Mouse (Mus musculus) stomach, embryonic 16.5 days (tissue): Measurements from ENCODE around the gene Ubqln3. TPM values are rescaled to one million over a fixed set of nuclear protein-coding genes. Genes with fewer than 3 reads are reported as not detected.

Experiments used
- ATAC-seq: fragments of 200-750 bp; cut with Nextera tagmentation; 2 replicates; pipeline ENCODE4 v1.8.0; 2017; ENCODE audit warnings: moderate number of reproducible peaks, moderate TSS enrichment; ENCODE audit not compliant: insufficient read depth, low FRiP score
- H3K27ac ChIP-seq: fragments of 300-500 bp; sonication (generic); 2 replicates; pipeline ENCODE4 v1.5.1; 2014; ENCODE audit warnings: low read length
- H3K27me3 ChIP-seq: fragments of 300-500 bp; sonication (generic); 2 replicates; pipeline ENCODE4 v1.6.1; 2014; ENCODE audit warnings: low read length, control low read depth, mixed read lengths; ENCODE audit not compliant: control insufficient read depth, insufficient read depth
- H3K36me3 ChIP-seq: fragments of 300-500 bp; sonication (generic); 2 replicates; pipeline ENCODE4 v1.6.1; 2014; ENCODE audit warnings: low read length; ENCODE audit not compliant: control insufficient read depth, insufficient read depth
- H3K4me1 ChIP-seq: fragments of 300-500 bp; sonication (generic); 2 replicates; pipeline ENCODE4 v1.6.1; 2014; ENCODE audit warnings: low read length, control low read depth, mixed read lengths; ENCODE audit not compliant: control insufficient read depth, insufficient read depth
- H3K4me2 ChIP-seq: fragments of 300-500 bp; sonication (generic); 2 replicates; pipeline ENCODE4 v1.6.1; 2014; ENCODE audit warnings: low read depth, low read length, mixed read lengths
- H3K4me3 ChIP-seq: fragments of 300-500 bp; sonication (generic); replicated peaks from 2 replicates; pipeline ENCODE4 v1.5.1; 2014; ENCODE audit warnings: mild to moderate bottlenecking, low read length
- H3K9ac ChIP-seq: fragments of 300-500 bp; sonication (generic); 2 replicates; pipeline ENCODE4 v1.6.1; 2014; ENCODE audit warnings: low read length
- H3K9me3 ChIP-seq: fragments of 300-500 bp; sonication (generic); replicated peaks from 2 replicates; pipeline ENCODE4 v1.6.1; 2016; ENCODE audit warnings: low read length, control low read depth; ENCODE audit not compliant: control insufficient read depth
- WGBS: fragments of 180-500 bp; shearing (Covaris S2); extraction: QIAGEN DNeasy Blood & Tissue Kit; methylation state at CpG from one replicate; pipeline ENCODE4 v1.1.7; 2014; 5-methylcytosine and 5-hydroxymethylcytosine counted together
- polyA plus RNA-seq: library from polyadenylated mRNA; unstranded; fragments of >200 nt; fragmentation: Nextera tagmentation; extraction: Ambion mirVana; gene quantifications from 2 replicates; pipeline ENCODE4 v1.2.1, GENCODE M21; 2015

The Ubqln3 gene
- polyA plus RNA-seq, result not detected in 2 replicates

GRCm38 (mm10) chr7:104143179-104143578 is at the start of gene Ubqln3:
TSS of gene Ubqln3 (minus strand) at chr7:104143279.
- WGBS, result 64% methylated on average over 3 of the region's 3 CpGs
- no peak within 1 kb of the TSS for H3K9ac ChIP-seq
- no peak within 1 kb of the TSS for H3K4me3 ChIP-seq
- no peaks in the 10 kb centered on the region for H3K27me3 ChIP-seq
- H3K4me1 ChIP-seq, result no peaks in the 10 kb centered on the region
- ATAC-seq, result no peak
- H3K36me3 ChIP-seq, result no peaks in the 10 kb centered on the region
- no peaks in the 10 kb centered on the region for H3K9me3 ChIP-seq
- no peak within 1 kb of the TSS for H3K27ac ChIP-seq
- no peak within 1 kb of the TSS for H3K4me2 ChIP-seq

- Histone ChIP-seq H3K27me3 (no peaks in the 10 kb centered on the region), H3K27ac (no peak overlapping the region), H3K4me2 (no peak overlapping the region), H3K9ac (no peak overlapping the region), H3K4me1 (no peaks in the 10 kb centered on the region), H3K4me3 (no peak overlapping the region), H3K36me3 (no peaks in the 10 kb centered on the region), H3K9me3 (no peaks in the 10 kb centered on the region)
- ATAC-seq, result no peak
- WGBS, result 54% methylated on average over 9 of the region's 9 CpGs
These were observed 48.2 kb upstream of the Ubqln3 start for GRCm38 (mm10) chr7:104191275-104191674.

- Histone ChIP-seq H3K4me1 (no peaks in the 10 kb centered on the region), H3K4me3 (no peak within 1 kb of the TSS), H3K27ac (no peak within 1 kb of the TSS), H3K27me3 (no peaks in the 10 kb centered on the region), H3K36me3 (no peaks in the 10 kb centered on the region), H3K9ac (no peak within 1 kb of the TSS), H3K4me2 (no peak within 1 kb of the TSS), H3K9me3 (no peaks in the 10 kb centered on the region)
- WGBS, result 92% methylated on average over 2 of the region's 2 CpGs
- no peak for ATAC-seq
These were observed 40.2 kb upstream of the Ubqln3 start, which contains the start of gene Olfr648 for GRCm38 (mm10) chr7:104183292-104183691. TSS of gene Olfr648 (minus strand) at chr7:104183392.

- no peak overlapping the region for H3K4me2 ChIP-seq
- no peak for ATAC-seq
- no peak overlapping the region for H3K27ac ChIP-seq
- H3K9me3 ChIP-seq, result no peaks in the 10 kb centered on the region
- no peak overlapping the region for H3K4me3 ChIP-seq
- WGBS, result 81% methylated on average over 1 of the region's 1 CpGs
- H3K9ac ChIP-seq, result no peak overlapping the region
- H3K36me3 ChIP-seq, result no peaks in the 10 kb centered on the region
- no peaks in the 10 kb centered on the region for H3K27me3 ChIP-seq
- H3K4me1 ChIP-seq, result no peaks in the 10 kb centered on the region
These were observed 36.0 kb upstream of the Ubqln3 start for GRCm38 (mm10) chr7:104179074-104179473.

- Histone ChIP-seq H3K9ac (no peak overlapping the region), H3K27ac (no peak overlapping the region), H3K4me1 (no peaks in the 10 kb centered on the region), H3K9me3 (no peaks in the 10 kb centered on the region), H3K27me3 (no peaks in the 10 kb centered on the region), H3K36me3 (no peaks in the 10 kb centered on the region), H3K4me2 (no peak overlapping the region), H3K4me3 (no peak overlapping the region)
- ATAC-seq, result no peak
- whole genome bisulfite sequencing, result 71% methylated on average over 5 of the region's 5 CpGs
These were observed 35.5 kb upstream of the Ubqln3 start for GRCm38 (mm10) chr7:104178422-104179054.

GRCm38 (mm10) chr7:104175085-104175484 is 32.0 kb upstream of the Ubqln3 start:
- no peaks in the 10 kb centered on the region for H3K27me3 ChIP-seq

GRCm38 (mm10) chr7:104169634-104170204 is 26.6 kb upstream of the Ubqln3 start:
- no peaks in the 10 kb centered on the region for H3K9me3 ChIP-seq
- H3K4me1 ChIP-seq, result no peaks in the 10 kb centered on the region
- no peaks in the 10 kb centered on the region for H3K27me3 ChIP-seq
- no peak overlapping the region for H3K27ac ChIP-seq
- WGBS, result 67% methylated on average over 6 of the region's 6 CpGs
- no peak overlapping the region for H3K9ac ChIP-seq
- H3K36me3 ChIP-seq, result no peaks in the 10 kb centered on the region
- no peak overlapping the region for H3K4me2 ChIP-seq
- no peak for ATAC-seq
- no peak overlapping the region for H3K4me3 ChIP-seq

More at GRCm38 (mm10) chr7:104175085-104175484, 32.0 kb upstream of the Ubqln3 start:
- Histone ChIP-seq H3K4me1 (no peaks in the 10 kb centered on the region), H3K4me3 (no peak overlapping the region), H3K9ac (no peak overlapping the region), H3K4me2 (no peak overlapping the region), H3K27ac (no peak overlapping the region), H3K9me3 (no peaks in the 10 kb centered on the region), H3K36me3 (no peaks in the 10 kb centered on the region)
- no peak for ATAC-seq
- 64% methylated on average over 1 of the region's 1 CpGs for WGBS

- Histone ChIP-seq H3K27ac (no peak overlapping the region), H3K27me3 (no peaks in the 10 kb centered on the region), H3K4me2 (no peak overlapping the region), H3K36me3 (no peaks in the 10 kb centered on the region), H3K9ac (no peak overlapping the region), H3K4me1 (no peaks in the 10 kb centered on the region), H3K4me3 (no peak overlapping the region), H3K9me3 (no peaks in the 10 kb centered on the region)
- WGBS, result 77% methylated on average over 6 of the region's 6 CpGs
- ATAC-seq, result no peak
These were observed 24.0 kb upstream of the Ubqln3 start for GRCm38 (mm10) chr7:104167105-104167504.

GRCm38 (mm10) chr7:104150456-104150855 is 7.4 kb upstream of the Ubqln3 start, which contains the start of gene Ubqlnl:
TSS of gene Ubqlnl (minus strand) at chr7:104150556.
- Histone ChIP-seq H3K4me3 (no peak within 1 kb of the TSS), H3K27me3 (no peaks in the 10 kb centered on the region), H3K9me3 (no peaks in the 10 kb centered on the region), H3K36me3 (no peaks in the 10 kb centered on the region), H3K4me2 (no peak within 1 kb of the TSS), H3K4me1 (no peaks in the 10 kb centered on the region), H3K9ac (no peak within 1 kb of the TSS), H3K27ac (no peak within 1 kb of the TSS)
- no peak for ATAC-seq
- 83% methylated on average over 2 of the region's 2 CpGs for WGBS
